Mouse (Mus musculus): ENCODE measurements around the gene 4921511M17Rik.
"Not testable (repeated sequence)": the region's sequence is repeated elsewhere in the genome, so short reads cannot be mapped to it uniquely, and the experiment has no call there.

4921511M17Rik gene

GRCm38 (mm10) chrX:154033727-154034126 lies at the start of gene 4921511M17Rik:
4921511M17Rik (minus strand) TSS chrX:154033827.
- in situ Hi-C loops (cut with MboI, MseI): loop anchor here in 1 of 2 experiments (5.0 kb wide), 1 partner anchor 34 kb away; no protein-coding TSS in a partner anchor

- in situ Hi-C loops (cut with MboI, MseI): not testable (repeated sequence)
Observed at GRCm38 (mm10) chrX:154054939-154055338, 21.3 kb upstream of the 4921511M17Rik start, which contains the start of gene Gm10057. Gm10057 (minus strand) TSS chrX:154055039.

- in situ Hi-C loops (cut with MboI, MseI): loop anchor here in 1 of 2 experiments (25.0 kb wide), 1 partner anchor 125 kb away; no protein-coding TSS in a partner anchor
Observed at GRCm38 (mm10) chrX:154012540-154012939, 21.1 kb downstream of the 4921511M17Rik start, which contains the start of gene Samt1. Samt1 (minus strand) TSS chrX:154012640.

GRCm38 (mm10) chrX:153976914-153977313 lies 56.7 kb downstream of the 4921511M17Rik start:
- in situ Hi-C loops (cut with MboI, MseI): not testable (repeated sequence)

- in situ Hi-C loops (cut with MboI, MseI): not testable (repeated sequence)
Observed at GRCm38 (mm10) chrX:153976467-153976866, 57.2 kb downstream of the 4921511M17Rik start.

GRCm38 (mm10) chrX:153974450-153974849 lies 59.2 kb downstream of the 4921511M17Rik start:
- in situ Hi-C loops (cut with MboI, MseI): no loop called here

All from T-helper 17 cell (primary cell).